Mouse (Mus musculus) small intestine, adult 2 months (tissue): ENCODE data around the gene Fchsd2.

Experiments
- CTCF ChIP-seq: fragments of 200-500 bp; IDR thresholded peaks from 2 replicates; pipeline ENCODE4 v1.5.1; 2012; ENCODE audit warnings: low read depth, mild to moderate bottlenecking, control low read depth, inconsistent platforms, low read length, moderate library complexity, mixed read lengths; ENCODE audit not compliant: insufficient replicate concordance, insufficient read length; ENCODE audit errors: extremely low read depth
- POLR2A ChIP-seq: fragments of 200-500 bp; IDR thresholded peaks from 2 replicates; pipeline ENCODE4 v1.6.1; 2012; ENCODE audit warnings: low read depth, mild to moderate bottlenecking, control low read depth, inconsistent platforms, low read length, moderate library complexity

DNA sequence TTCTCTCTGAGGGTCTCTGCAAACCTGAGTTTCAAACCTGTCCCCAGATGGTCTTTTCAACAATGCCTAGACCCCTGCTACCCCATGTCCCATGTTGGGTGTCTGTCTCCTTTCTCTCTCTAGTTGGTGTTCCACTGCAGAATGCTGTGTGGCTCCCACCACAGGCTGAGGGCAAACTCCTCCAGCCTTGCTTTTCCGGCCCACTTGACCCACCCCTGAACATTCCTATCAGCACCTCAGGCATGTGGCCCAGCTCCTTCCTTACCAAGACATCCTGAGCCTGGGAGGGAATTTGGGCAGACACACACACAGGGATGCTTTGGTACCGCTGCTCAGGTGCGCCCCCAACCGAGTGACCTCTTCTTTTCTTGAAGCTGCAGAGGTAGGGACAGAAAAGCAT is 200.9 kb downstream of the Fchsd2 start:
- TF ChIP-seq POLR2A (no peak), CTCF (no peak)
